Mouse (Mus musculus) kidney, embryonic 16.5 days (tissue): ENCODE data around the gene 9130019O22Rik. TPM values are rescaled to one million over a fixed set of nuclear protein-coding genes. Genes with fewer than 3 reads are reported as not detected.

Experiments
- polyA plus RNA-seq: library from polyadenylated mRNA; unstranded; fragments of >200 nt; fragmentation: Nextera tagmentation; extraction: Ambion mirVana; gene quantifications from 2 replicates; pipeline ENCODE4 v1.2.1, GENCODE M21; 2015

The 9130019O22Rik gene
- polyA plus RNA-seq, 1 experiment from 2014 or later, result 6.8 TPM

Other genes with a start within 250 kb of the 9130019O22Rik start
- 0.21 and 0.32 TPM in 2 replicates for gene Spn, start 249.3 kb downstream of the 9130019O22Rik start, polyA plus RNA-seq
- gene Cd2bp2, start 191.1 kb downstream of the 9130019O22Rik start, polyA plus RNA-seq, result 66.9 and 68.7 TPM in 2 replicates
- gene Tbc1d10b, start 178.7 kb downstream of the 9130019O22Rik start, polyA plus RNA-seq, result 23.2 and 25.8 TPM in 2 replicates
- gene Mylpf, start 178.3 kb downstream of the 9130019O22Rik start, polyA plus RNA-seq, result 26.7 and 28.8 TPM in 2 replicates
- 45.2 and 46.0 TPM in 2 replicates for gene Zfp553, start 154.1 kb downstream of the 9130019O22Rik start, polyA plus RNA-seq
- gene Sept1, start 154.0 kb downstream of the 9130019O22Rik start, polyA plus RNA-seq, result 18.6 and 26.6 TPM in 2 replicates
- gene Zfp771, start 142.9 kb downstream of the 9130019O22Rik start, polyA plus RNA-seq, result 60.5 and 64.3 TPM in 2 replicates
- 196 and 200 TPM in 2 replicates for gene Dctpp1, start 126.5 kb downstream of the 9130019O22Rik start, polyA plus RNA-seq
- gene Sephs2, start 113.1 kb downstream of the 9130019O22Rik start, polyA plus RNA-seq, result 105 and 108 TPM in 2 replicates
- 1.0 and 1.4 TPM in 2 replicates for gene Itgal, start 90.9 kb downstream of the 9130019O22Rik start, polyA plus RNA-seq
- 25.4 and 25.5 TPM in 2 replicates for gene Zfp768, start 41.6 kb downstream of the 9130019O22Rik start, polyA plus RNA-seq
- gene Zfp747, start 11.1 kb downstream of the 9130019O22Rik start, polyA plus RNA-seq, result 10.6 and 11.3 TPM in 2 replicates
- gene E430018J23Rik, start 6.5 kb upstream of the 9130019O22Rik start, polyA plus RNA-seq, result 8.3 and 8.8 TPM in 2 replicates
- 9.0 and 9.5 TPM in 2 replicates for gene Zfp764, start 19.7 kb upstream of the 9130019O22Rik start, polyA plus RNA-seq
- 28.1 and 32.0 TPM in 2 replicates for gene Zfp688, start 34.9 kb upstream of the 9130019O22Rik start, polyA plus RNA-seq
- 8.4 TPM in 2 replicates for gene Zfp689, start 62.0 kb upstream of the 9130019O22Rik start, polyA plus RNA-seq
- 41.9 and 47.2 TPM in 2 replicates for gene Prr14, start 72.4 kb upstream of the 9130019O22Rik start, polyA plus RNA-seq
- gene Fbrs, start 92.0 kb upstream of the 9130019O22Rik start, polyA plus RNA-seq, result 12.2 and 13.1 TPM in 2 replicates
- gene Srcap, start 124.8 kb upstream of the 9130019O22Rik start, polyA plus RNA-seq, result 39.6 and 44.1 TPM in 2 replicates
- 16.2 and 22.4 TPM in 2 replicates for gene Gm42715, start 132.4 kb upstream of the 9130019O22Rik start, polyA plus RNA-seq
- 10.5 and 10.6 TPM in 2 replicates for gene Tmem265, start 174.2 kb upstream of the 9130019O22Rik start, polyA plus RNA-seq
- 40.7 and 46.7 TPM in 2 replicates for gene Phkg2, start 186.2 kb upstream of the 9130019O22Rik start, polyA plus RNA-seq
- gene Ccdc189, start 201.4 kb upstream of the 9130019O22Rik start, polyA plus RNA-seq, result 16.7 and 17.6 TPM in 2 replicates
- 50.6 and 51.4 TPM in 2 replicates for gene Rnf40, start 201.6 kb upstream of the 9130019O22Rik start, polyA plus RNA-seq
- 19.8 and 22.1 TPM in 2 replicates for gene Zfp629, start 228.6 kb upstream of the 9130019O22Rik start, polyA plus RNA-seq